Mouse (Mus musculus): Measurements from ENCODE around the gene Pibf1.

Gene Pibf1

GRCm38 (mm10) chr14:99141786-99142633, 42.8 kb downstream of the Pibf1 start:
- peak; percentile 72 to 85 for DNase-seq

DNA sequence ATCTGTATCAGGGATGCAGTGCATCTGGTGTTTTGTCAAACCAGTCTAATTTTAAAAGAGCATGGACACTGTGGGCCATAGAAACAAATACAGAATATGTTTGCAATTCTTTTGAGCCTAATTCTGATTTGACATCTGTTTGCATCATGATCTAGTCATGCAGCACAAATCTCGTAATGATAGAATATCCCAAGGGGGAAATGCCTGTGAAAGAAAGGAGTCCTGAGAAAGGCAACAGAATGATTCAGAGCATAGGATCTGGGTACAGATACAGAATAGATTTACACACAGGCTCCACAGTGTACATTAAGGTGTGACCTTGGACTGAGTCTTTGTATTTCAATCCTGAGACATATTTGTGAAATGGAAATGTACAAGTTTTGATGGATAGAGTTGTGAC, 47.6 kb downstream of the Pibf1 start:
- no peak for DNase-seq

DNA sequence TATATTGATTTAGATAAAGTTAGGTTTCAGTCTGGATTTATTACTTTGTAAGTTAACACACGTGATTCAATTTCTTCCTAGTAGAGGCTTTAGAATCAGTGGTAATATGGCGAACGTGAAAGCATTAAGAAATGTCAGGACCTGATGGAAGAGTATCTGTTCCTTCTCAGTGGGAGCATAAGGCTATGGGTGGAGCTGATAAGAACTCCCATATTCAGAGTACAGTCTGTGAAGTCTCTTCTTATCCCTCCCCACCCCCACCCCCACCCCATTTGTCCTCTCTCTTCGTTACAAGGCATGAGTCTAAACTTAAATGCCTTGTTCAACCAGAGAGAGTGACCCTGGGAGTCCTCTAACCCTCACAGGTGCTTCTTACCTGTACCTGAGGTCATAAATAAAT, 53.5 kb downstream of the Pibf1 start:
- no peak for DNase-seq

GRCm38 (mm10) chr14:99159940-99160339, 60.7 kb downstream of the Pibf1 start:
- no peak for DNase-seq

- DNase-seq = no peak
These were observed 63.8 kb downstream of the Pibf1 start for GRCm38 (mm10) chr14:99163051-99163450.

DNA sequence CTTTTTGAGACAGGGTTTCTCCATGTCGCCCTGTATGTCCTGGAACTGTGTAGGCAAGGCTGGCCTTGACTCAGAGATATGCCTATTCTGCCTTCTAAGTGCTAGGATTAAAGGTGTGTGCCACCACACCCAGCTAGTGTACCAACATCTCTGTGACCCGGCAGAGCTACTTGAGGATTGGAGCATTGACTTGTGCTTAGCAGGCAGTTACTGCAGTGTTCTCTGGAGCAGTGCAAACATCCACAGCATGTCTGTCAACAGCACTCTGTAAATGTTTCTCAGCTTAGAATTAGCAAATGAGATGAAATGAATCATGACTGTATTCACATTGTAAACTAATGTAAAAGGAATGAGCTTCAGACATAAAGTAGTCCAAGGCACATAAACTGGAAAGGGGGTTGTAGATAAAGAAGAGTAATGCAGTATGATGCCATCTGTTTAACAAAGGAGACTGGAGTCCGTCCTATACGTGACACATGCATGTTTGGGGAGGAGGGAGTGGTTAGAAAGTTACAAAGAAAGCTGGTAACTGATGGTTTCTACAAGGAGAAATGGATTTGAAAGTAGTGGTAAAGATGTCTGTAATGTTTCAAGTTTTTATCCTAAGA, 75.0 kb downstream of the Pibf1 start:
- no peak for DNase-seq

DNA sequence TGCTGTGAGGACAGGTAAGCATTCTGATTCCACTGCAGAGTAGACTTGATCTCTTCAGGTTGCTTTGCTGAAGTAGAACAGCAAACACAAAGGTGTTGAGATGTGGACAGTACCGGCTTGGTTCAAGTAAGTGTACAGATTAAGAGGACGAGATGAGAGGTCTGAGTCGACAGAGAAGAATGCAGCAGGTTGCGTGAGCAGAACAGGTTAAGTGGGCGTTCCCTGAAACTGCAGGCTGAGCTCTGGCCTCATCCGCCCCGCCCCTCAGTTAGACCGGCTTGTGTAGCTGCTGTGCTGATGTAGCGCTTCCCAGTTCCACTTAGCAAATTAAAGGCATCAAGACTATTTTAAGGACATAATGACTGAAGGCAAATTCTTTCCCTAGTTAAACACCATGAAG, 77.3 kb downstream of the Pibf1 start:
- peak; percentile 62 to 88 for DNase-seq

GRCm38 (mm10) chr14:99190153-99190790, 91.0 kb downstream of the Pibf1 start:
- no peak for DNase-seq

- no peak for DNase-seq
These were observed 106.6 kb downstream of the Pibf1 start for GRCm38 (mm10) chr14:99205865-99206264.

DNA sequence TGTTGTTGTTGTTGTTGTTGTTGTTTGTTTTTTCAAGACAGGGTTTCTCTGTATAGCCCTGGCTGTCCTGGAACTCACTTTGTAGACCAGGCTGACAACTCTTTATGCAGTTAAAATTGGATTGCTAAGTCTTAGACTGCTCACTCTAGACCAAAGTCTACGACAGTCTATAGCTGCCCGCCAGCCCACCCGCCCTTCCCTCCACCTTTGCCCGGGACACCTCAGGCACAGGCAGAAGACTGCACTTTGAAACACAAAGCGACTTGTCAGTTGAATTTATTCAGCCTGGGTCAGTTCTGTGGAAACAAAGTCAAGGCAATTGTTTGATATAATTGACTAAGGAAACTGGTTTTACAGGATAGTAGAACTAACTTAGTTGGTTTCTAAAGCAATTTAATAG, 107.4 kb downstream of the Pibf1 start:
- DNase-seq = no peak

DNA sequence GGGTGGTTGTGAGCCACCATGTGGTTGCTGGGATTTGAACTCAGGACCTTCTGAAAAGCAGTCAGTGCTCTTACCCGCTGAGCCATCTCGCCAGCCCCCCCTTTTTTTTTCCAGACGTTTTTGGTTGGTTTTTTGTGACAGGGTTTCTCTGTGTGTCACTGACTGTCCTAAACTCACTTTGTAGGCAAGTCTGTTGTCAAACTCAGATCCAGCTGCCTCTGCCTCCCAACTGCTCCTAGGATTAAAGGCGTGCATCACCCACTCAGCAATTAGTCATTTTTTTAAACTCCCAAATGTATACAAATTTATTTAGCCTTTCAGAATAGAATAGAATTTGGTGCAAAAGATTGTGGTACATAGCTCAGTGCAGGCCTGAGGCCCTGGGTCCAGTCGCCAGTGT, 111.2 kb downstream of the Pibf1 start:
- no peak for DNase-seq

DNA sequence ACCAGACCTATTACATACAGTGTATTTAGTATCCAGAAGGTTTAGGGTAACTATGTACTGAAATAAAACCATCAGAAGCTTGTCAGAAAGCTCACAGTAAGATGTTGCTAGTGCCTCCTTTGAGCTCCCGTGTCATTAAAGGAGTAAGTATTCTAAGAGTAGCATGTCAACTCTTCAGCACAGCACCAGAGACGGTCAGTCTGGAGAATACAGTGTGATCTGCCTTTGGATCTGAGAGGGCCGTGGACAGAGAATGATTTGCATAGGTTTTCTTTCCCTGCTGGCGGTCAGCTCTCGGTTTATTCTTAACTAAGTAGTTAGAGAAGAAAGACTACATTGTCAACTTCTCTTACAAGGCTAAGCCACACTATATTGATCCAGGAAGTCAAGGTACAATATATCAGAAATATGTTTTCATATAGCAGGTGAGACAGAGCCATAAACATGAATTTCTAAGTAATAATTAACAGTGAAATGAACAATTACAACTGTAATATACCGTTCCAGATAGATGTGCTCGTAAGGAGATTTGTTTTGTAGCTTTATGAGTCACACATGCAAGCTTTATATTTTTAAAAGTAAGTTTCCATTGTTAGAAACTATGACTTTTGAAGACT, 119.3 kb downstream of the Pibf1 start:
- no peak for DNase-seq

DNA sequence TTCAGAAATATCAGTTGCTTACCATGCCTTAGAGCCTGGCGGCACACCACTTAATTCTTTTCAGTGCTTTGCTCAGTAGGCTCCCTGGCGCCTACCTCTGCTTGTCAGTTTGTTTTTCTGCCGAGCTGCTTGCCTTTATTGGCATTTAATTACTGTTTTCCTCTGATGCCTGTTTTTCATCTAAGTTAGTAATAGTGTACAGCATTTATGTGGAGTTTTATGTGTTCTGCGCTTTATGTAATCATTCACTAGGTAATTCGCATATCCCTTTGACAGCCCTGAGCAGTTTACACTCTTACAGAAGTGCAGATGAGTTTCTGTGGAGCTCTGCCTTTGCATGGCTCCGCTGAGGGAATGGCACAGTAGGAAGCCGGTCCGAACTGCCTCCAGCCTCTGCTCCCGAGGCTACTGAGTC, 120.5 kb downstream of the Pibf1 start:
- no peak for DNase-seq

- DNase-seq = no peak
These were observed 126.7 kb downstream of the Pibf1 start for GRCm38 (mm10) chr14:99225929-99226328.

GRCm38 (mm10) chr14:99229071-99229780, 130.0 kb downstream of the Pibf1 start:
- DNase-seq = no peak

DNA sequence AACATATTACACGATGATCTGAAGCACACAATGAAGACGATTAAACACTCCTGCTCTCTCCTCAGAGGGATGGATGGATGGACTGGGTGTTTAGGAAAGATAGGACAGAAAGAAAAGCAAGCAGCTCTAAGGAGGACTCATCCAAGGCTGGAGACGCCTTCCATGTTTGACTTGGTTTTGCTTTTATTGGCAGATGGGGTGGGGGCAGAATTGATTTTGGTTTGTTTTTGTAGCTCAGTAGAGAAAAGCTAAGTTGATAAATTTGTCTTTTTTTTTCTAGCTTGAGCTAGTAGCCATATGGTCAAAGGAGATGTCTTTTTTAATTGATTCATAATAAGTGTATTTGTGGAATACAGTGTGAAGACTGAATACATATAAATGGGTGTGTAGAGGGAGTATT, 133.8 kb downstream of the Pibf1 start:
- DNase-seq = no peak

GRCm38 (mm10) chr14:99237115-99237514, 137.9 kb downstream of the Pibf1 start:
- DNase-seq = peak in 1 of 2 experiments; percentile 38

GRCm38 (mm10) chr14:99240563-99240962, 141.3 kb downstream of the Pibf1 start:
- no peak for DNase-seq

- no peak for DNase-seq
These were observed 145.3 kb downstream of the Pibf1 start for GRCm38 (mm10) chr14:99244508-99244907.

DNA sequence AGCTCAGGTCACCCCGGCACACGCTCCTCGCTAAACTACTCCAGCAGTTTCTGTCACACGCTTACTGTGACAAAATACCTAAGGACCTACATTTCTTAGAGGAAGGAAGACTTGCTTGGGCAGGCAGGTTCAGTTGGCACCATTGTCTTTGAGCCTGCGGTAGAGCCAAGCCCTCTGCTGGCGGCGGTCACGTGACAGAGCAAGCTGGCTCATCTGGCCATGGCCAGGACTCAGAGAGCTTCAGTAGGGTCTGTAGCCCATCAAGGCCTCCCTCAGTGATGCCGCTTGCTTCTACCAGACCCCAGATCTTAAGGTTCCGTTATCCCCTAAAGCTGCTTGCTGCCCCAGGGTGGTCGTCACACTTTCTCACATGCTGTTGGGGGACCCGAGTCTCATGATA, 162.8 kb downstream of the Pibf1 start:
- no peak for DNase-seq

DNA sequence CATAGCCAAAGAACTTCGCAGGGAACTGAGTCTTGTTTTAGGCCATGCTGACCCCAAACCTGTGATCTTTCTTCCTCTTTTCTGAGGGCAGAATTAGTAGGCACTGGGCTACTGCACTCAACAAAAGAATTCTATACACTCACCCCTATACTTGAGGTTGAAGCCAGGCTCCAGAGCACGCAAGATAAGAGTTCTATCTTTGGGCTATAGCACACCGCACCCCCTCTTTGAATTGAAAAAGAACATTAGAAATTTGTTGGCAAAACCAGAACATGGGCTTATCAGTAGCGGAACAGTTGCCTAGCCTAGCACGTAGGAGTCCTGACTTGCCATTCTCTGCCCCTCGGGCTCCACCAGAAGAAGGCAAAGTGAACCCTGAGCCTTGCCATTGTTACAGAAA, 164.6 kb downstream of the Pibf1 start:
- no peak for DNase-seq

DNA sequence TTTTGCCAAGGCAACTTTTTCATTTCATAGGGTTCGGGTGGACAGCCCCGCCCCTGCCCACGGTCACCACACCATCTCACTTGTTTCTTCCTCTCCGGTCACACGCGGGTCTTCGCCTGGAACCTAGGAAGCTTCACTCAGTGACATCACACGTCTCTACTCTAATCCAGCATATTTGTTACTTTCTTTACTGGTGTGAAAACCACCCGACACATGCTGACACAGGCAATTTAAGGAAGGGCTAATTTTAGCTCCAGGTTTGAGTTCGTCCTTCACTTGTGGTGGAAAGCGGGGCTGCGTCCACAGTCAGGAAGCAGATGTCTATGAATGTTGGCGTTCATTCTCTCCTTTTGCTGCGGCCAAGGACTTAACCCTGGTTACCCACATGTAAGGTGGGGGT, 166.6 kb downstream of the Pibf1 start:
- DNase-seq = no peak

- no peak for DNase-seq
These were observed 167.5 kb downstream of the Pibf1 start for GRCm38 (mm10) chr14:99266749-99267148.

Measured in lung, postnatal 4 days (tissue).